Mouse (Mus musculus): ENCODE measurements at regions not wholly inside any gene's neighbourhood (a gene's known extent, or its start where the extent isn't known, plus 50 kb on each side); places are given as distances from the start of the nearest gene placed in this dataset.

GRCm38 (mm10) chr2:148233691-148234300 lies 161.3 kb upstream of the Sstr4 start:
- H3K9ac ChIP-seq, result no peak overlapping the region
- WGBS, result 56% methylated on average over 1 of the region's 1 CpGs
- H3K9me3 ChIP-seq (ENCODE audit: low read length), result no peaks in the 10 kb centered on the region
- no peak overlapping the region for H3K4me2 ChIP-seq (ENCODE audit: low read depth)
- no peaks in the 10 kb centered on the region for H3K36me3 ChIP-seq (ENCODE audit: insufficient read depth)
- no peaks in the 10 kb centered on the region for H3K4me1 ChIP-seq (ENCODE audit: insufficient read depth)
- no peak for ATAC-seq
- H3K27ac ChIP-seq (ENCODE audit: low read depth, low read length), result no peak overlapping the region
- H3K27me3 ChIP-seq (ENCODE audit: insufficient read depth, low read length), result no peaks in the 10 kb centered on the region
- DNase-seq, result no peak
- TF ChIP-seq CTCF (IDR thresholded peaks at IDR 0.05; ENCODE audit: low read depth), result no peak
- no peak overlapping the region for H3K4me3 ChIP-seq (ENCODE audit: low read depth, low read length)

GRCm38 (mm10) chr2:148237121-148237520 lies 158.0 kb upstream of the Sstr4 start:
- 92% methylated on average over 4 of the region's 4 CpGs for WGBS
- Histone ChIP-seq H3K36me3 (ENCODE audit: insufficient read depth) (no peaks in the 10 kb centered on the region), H3K27ac (ENCODE audit: low read depth, low read length) (no peak overlapping the region), H3K4me1 (ENCODE audit: insufficient read depth) (no peaks in the 10 kb centered on the region), H3K27me3 (ENCODE audit: insufficient read depth, low read length) (no peaks in the 10 kb centered on the region), H3K4me3 (ENCODE audit: low read depth, low read length) (no peak overlapping the region), H3K4me2 (ENCODE audit: low read depth) (no peak overlapping the region), H3K9ac (no peak overlapping the region), H3K9me3 (ENCODE audit: low read length) (no peaks in the 10 kb centered on the region)
- no peak for ATAC-seq
- DNase-seq, result no peak
- no peak for TF ChIP-seq CTCF (IDR thresholded peaks at IDR 0.05; ENCODE audit: low read depth)

- no peaks in the 10 kb centered on the region for H3K27me3 ChIP-seq (ENCODE audit: insufficient read depth, low read length)
- no peak overlapping the region for H3K4me3 ChIP-seq (ENCODE audit: low read depth, low read length)
- no peak overlapping the region for H3K27ac ChIP-seq (ENCODE audit: low read depth, low read length)
- ATAC-seq (no peak), DNase-seq (no peak)
- H3K9me3 ChIP-seq (ENCODE audit: low read length), result no peaks in the 10 kb centered on the region
- no peak for TF ChIP-seq CTCF (IDR thresholded peaks at IDR 0.05; ENCODE audit: low read depth)
- H3K4me2 ChIP-seq (ENCODE audit: low read depth), result no peak overlapping the region
- H3K9ac ChIP-seq, result no peak overlapping the region
- no peaks in the 10 kb centered on the region for H3K4me1 ChIP-seq (ENCODE audit: insufficient read depth)
- H3K36me3 ChIP-seq (ENCODE audit: insufficient read depth), result no peaks in the 10 kb centered on the region
- WGBS, result 51% methylated on average over 3 of the region's 3 CpGs
These were observed 156.1 kb upstream of the Sstr4 start for GRCm38 (mm10) chr2:148239046-148239445.

- Histone ChIP-seq H3K4me3 (ENCODE audit: low read depth, low read length) (no peak overlapping the region), H3K27ac (ENCODE audit: low read depth, low read length) (no peak overlapping the region), H3K27me3 (ENCODE audit: insufficient read depth, low read length) (no peaks in the 10 kb centered on the region), H3K9ac (no peak overlapping the region), H3K4me1 (ENCODE audit: insufficient read depth) (no peaks in the 10 kb centered on the region), H3K4me2 (ENCODE audit: low read depth) (no peak overlapping the region), H3K36me3 (ENCODE audit: insufficient read depth) (no peaks in the 10 kb centered on the region), H3K9me3 (ENCODE audit: low read length) (no peaks in the 10 kb centered on the region)
- no peak for TF ChIP-seq CTCF (IDR thresholded peaks at IDR 0.05; ENCODE audit: low read depth)
- WGBS, result 27% methylated on average over 4 of the region's 4 CpGs
- no peak; the same call in 1 of the 2 replicates for ATAC-seq
- no peak for DNase-seq
These were observed 152.9 kb upstream of the Sstr4 start for GRCm38 (mm10) chr2:148242242-148242641.

- Histone ChIP-seq H3K36me3 (ENCODE audit: insufficient read depth) (no peaks in the 10 kb centered on the region), H3K4me2 (ENCODE audit: low read depth) (no peak overlapping the region), H3K9me3 (ENCODE audit: low read length) (no peaks in the 10 kb centered on the region), H3K9ac (no peak overlapping the region), H3K4me3 (ENCODE audit: low read depth, low read length) (no peak overlapping the region), H3K27ac (ENCODE audit: low read depth, low read length) (no peak overlapping the region), H3K4me1 (ENCODE audit: insufficient read depth) (no peaks in the 10 kb centered on the region), H3K27me3 (ENCODE audit: insufficient read depth, low read length) (no peaks in the 10 kb centered on the region)
- WGBS, result 75% methylated on average over 2 of the region's 2 CpGs
- DNase-seq (no peak), ATAC-seq (no peak)
- no peak for TF ChIP-seq CTCF (IDR thresholded peaks at IDR 0.05; ENCODE audit: low read depth)
These were observed 149.6 kb upstream of the Sstr4 start for GRCm38 (mm10) chr2:148245575-148245974.

- Histone ChIP-seq H3K9ac (no peak overlapping the region), H3K4me1 (ENCODE audit: insufficient read depth) (no peaks in the 10 kb centered on the region), H3K36me3 (ENCODE audit: insufficient read depth) (no peaks in the 10 kb centered on the region), H3K4me3 (ENCODE audit: low read depth, low read length) (no peak overlapping the region), H3K4me2 (ENCODE audit: low read depth) (no peak overlapping the region), H3K27ac (ENCODE audit: low read depth, low read length) (no peak overlapping the region), H3K9me3 (ENCODE audit: low read length) (no peaks in the 10 kb centered on the region), H3K27me3 (ENCODE audit: insufficient read depth, low read length) (no peaks in the 10 kb centered on the region)
- ATAC-seq (no peak), DNase-seq (no peak)
- no peak for TF ChIP-seq CTCF (IDR thresholded peaks at IDR 0.05; ENCODE audit: low read depth)
- 88% methylated on average over 1 of the region's 1 CpGs for WGBS
These were observed 144.2 kb upstream of the Sstr4 start for GRCm38 (mm10) chr2:148250902-148251301.

- Histone ChIP-seq H3K4me1 (ENCODE audit: insufficient read depth) (no peaks in the 10 kb centered on the region), H3K27me3 (ENCODE audit: insufficient read depth, low read length) (no peaks in the 10 kb centered on the region), H3K9ac (no peak overlapping the region), H3K27ac (ENCODE audit: low read depth, low read length) (no peak overlapping the region), H3K36me3 (ENCODE audit: insufficient read depth) (no peaks in the 10 kb centered on the region), H3K9me3 (ENCODE audit: low read length) (no peaks in the 10 kb centered on the region), H3K4me2 (ENCODE audit: low read depth) (no peak overlapping the region), H3K4me3 (ENCODE audit: low read depth, low read length) (no peak overlapping the region)
- no peak for DNase-seq
- no peak for TF ChIP-seq CTCF (IDR thresholded peaks at IDR 0.05; ENCODE audit: low read depth)
- ATAC-seq, result no peak
These were observed 139.5 kb upstream of the Sstr4 start for GRCm38 (mm10) chr2:148255662-148256061.
